Mouse (Mus musculus): ENCODE measurements around the gene Lman1l. TPM values are rescaled to one million over a fixed set of nuclear protein-coding genes. Genes with fewer than 3 reads are reported as not detected.

Lman1l gene
- polyA plus RNA-seq, 1 experiment from 2014 or later = not detected

DNA sequence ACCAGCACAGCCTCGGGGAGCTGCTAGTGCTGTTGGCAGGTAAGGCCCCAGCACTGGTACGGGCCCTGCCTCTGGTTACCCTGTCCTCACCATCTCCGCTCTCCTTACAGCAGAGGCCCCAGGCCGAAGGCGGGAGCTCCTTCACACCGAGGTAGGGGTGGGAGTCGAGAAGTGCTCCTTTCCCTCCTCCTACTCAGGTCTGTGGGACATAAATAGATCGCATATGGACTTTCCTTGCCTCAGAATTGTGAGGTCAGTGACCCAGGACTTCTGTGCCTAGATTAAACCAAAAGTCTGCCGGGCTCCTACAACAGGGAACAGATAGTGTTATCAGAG is 26.4 kb downstream of the Lman1l start:
- DNase-seq (ENCODE audit: low spot score) (no peak), ATAC-seq (ENCODE audit: low FRiP score, low TSS enrichment) (no peak)
- Histone ChIP-seq H3K36me3 (ENCODE audit: control insufficient read depth, insufficient read depth, low read length) (peaks cover 13% of the 10 kb centered on the region; the same call in 1 of the 2 replicates), H3K9me3 (ENCODE audit: control insufficient read depth, low read length) (no peaks in the 10 kb centered on the region), H3K9ac (ENCODE audit: low read length) (no peak overlapping the region), H3K4me2 (replicated peaks; ENCODE audit: low read depth) (no peak overlapping the region), H3K27ac (replicated peaks) (no peak overlapping the region), H3K4me1 (replicated peaks; ENCODE audit: control insufficient read depth, insufficient read depth) (no peaks in the 10 kb centered on the region), H3K27me3 (ENCODE audit: control insufficient read depth, insufficient read depth, low read length) (no peaks in the 10 kb centered on the region), H3K4me3 (ENCODE audit: low read depth, low read length) (no peak overlapping the region)
- 79% methylated on average over 9 of the region's 9 CpGs for WGBS
- TF ChIP-seq CTCF (IDR thresholded peaks at IDR 0.05; ENCODE audit: low read depth) (no peak), EP300 (optimal IDR thresholded peaks at IDR 0.05) (no peak)

DNA sequence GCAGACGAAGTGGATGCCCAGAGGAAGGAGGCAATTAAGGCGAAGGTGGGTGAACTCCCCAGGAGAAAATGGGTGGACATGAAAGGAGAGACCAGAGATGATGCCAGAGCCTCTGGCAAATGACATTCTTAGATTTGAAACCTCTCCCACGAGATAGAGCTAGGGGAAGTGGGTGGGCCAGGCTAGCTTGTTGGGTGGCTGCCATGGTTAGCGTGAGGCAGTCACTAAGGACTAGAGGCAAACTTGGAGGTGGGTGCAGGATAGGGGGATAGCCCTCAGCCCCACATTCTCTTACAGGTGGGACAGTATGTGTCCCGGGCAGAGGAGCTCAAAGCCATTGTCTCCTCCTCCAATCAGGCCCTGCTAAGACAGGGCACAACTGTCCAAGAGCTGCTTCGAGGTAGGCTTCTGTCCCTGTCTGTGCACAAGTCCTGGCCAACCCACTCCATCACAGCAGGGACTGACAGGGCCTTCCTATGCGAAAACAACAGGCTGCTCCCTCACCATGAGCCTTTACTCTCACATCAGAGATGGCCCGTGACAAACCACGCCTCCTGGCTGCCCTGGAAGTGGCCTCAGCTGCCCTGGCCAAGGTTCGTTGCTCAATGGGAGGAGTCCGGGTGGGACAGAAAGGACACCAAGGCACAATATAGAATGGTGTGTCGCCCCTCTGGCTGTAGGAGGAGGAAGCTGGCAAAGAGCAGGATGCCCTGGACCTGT is 27.0 kb downstream of the Lman1l start:
- no peak overlapping the region for H3K4me2 ChIP-seq (replicated peaks; ENCODE audit: low read depth)

DNA sequence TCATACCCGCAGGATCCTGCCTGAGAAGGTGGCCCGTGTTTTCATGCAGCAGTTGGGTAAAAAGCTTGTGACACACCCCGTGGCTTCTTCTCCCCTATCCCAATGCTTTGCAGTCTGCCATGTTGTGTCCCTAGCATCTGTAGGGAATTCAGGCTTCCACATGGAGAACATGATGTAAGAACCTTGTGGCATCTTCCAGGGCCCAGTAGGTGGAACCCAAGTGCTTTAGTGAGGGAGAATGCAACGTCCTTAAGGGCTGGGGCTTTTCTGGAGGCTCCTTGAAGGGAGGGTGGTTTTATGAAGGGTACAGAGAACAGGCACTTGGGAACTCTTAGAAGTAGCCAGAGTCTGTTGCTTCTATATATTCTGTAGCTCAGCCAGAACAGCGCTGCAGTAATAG is 29.8 kb downstream of the Lman1l start:
- Histone ChIP-seq H3K9ac (ENCODE audit: low read length) (no peak overlapping the region), H3K4me1 (replicated peaks; ENCODE audit: control insufficient read depth, insufficient read depth) (0 out of 2 replicates have a peak, but pooled peaks cover 2% of the 10 kb centered on the region), H3K27ac (replicated peaks) (no peak overlapping the region), H3K4me2 (replicated peaks; ENCODE audit: low read depth) (no peak overlapping the region), H3K27me3 (ENCODE audit: control insufficient read depth, insufficient read depth, low read length) (no peaks in the 10 kb centered on the region), H3K9me3 (ENCODE audit: control insufficient read depth, low read length) (no peaks in the 10 kb centered on the region), H3K36me3 (ENCODE audit: control insufficient read depth, insufficient read depth, low read length) (peaks cover 23% of the 10 kb centered on the region; the same call in 1 of the 2 replicates), H3K4me3 (ENCODE audit: low read depth, low read length) (no peak overlapping the region)
- ATAC-seq (ENCODE audit: low FRiP score, low TSS enrichment) = no peak
- no peak for TF ChIP-seq EP300 (optimal IDR thresholded peaks at IDR 0.05)
- TF ChIP-seq CTCF (IDR thresholded peaks at IDR 0.05; ENCODE audit: low read depth) = peak; percentile 65
- no peak for DNase-seq (ENCODE audit: low spot score)
- 40% methylated on average over 5 of the region's 5 CpGs for WGBS

More for the DNA sequence above, 27.0 kb downstream of the Lman1l start:
- H3K27ac ChIP-seq (replicated peaks) = no peak overlapping the region
- no peak for TF ChIP-seq EP300 (optimal IDR thresholded peaks at IDR 0.05)
- no peaks in the 10 kb centered on the region for H3K9me3 ChIP-seq (ENCODE audit: control insufficient read depth, low read length)
- H3K9ac ChIP-seq (ENCODE audit: low read length) = no peak overlapping the region
- DNase-seq (ENCODE audit: low spot score) (no peak), ATAC-seq (ENCODE audit: low FRiP score, low TSS enrichment) (no peak)
- 58% methylated on average over 12 of the region's 12 CpGs for WGBS
- 0 out of 2 replicates have a peak, but pooled peaks cover 2% of the 10 kb centered on the region for H3K4me1 ChIP-seq (replicated peaks; ENCODE audit: control insufficient read depth, insufficient read depth)
- H3K4me3 ChIP-seq (ENCODE audit: low read depth, low read length) = no peak overlapping the region
- H3K27me3 ChIP-seq (ENCODE audit: control insufficient read depth, insufficient read depth, low read length) = no peaks in the 10 kb centered on the region
- H3K36me3 ChIP-seq (ENCODE audit: control insufficient read depth, insufficient read depth, low read length) = peaks cover 13% of the 10 kb centered on the region; the same call in 1 of the 2 replicates

DNA sequence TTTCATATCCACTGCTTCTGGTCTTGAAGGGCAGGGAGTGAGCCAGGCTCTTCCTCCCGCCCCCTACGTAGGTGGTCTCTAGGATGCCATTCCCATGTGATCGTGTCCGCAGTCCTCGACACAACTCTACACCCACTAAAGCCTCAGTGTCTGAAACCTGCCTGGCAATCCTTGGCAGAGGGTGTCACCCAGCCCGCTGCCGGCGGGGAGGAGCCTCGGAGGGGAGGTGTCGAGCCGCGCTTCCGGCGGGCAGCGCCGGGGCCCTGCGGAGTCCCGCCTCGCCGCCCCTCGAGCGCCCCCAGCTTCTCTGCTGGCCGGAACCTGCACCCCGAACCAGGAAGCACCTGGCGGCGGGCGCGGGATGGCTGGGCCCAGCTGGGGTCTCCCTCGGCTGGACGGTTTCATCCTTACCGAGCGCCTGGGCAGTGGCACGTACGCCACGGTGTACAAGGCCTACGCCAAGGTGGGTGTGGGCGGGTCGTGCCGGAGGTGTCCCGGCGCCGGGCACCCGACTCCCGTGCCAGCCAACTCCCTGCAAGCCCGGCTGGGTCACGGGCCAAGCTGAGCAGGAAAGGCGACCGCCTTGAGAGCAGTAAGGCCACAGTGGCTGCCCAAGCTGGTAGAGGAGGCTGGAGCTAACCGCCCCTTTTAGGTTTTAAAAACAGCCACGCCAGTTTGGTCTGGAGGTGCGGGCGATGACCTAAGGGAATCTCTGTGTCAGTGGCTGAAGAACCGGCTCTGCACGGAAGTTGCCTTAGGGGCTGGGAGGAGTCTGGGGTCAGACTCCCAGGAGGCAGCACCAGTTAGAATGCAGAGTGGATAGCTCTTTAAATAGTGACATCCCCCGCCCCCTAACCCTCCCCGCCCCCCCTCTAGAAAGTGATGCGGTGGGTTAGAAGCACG is 31.1 kb downstream of the Lman1l start, which contains the start of gene Ulk3:
TSS of gene Ulk3 (plus strand) at position 229 of the 903 bp plus-strand sequence.
- ATAC-seq (ENCODE audit: low FRiP score, low TSS enrichment) (peak; percentile 85), DNase-seq (ENCODE audit: low spot score) (peak; percentile 89)
- H3K27ac ChIP-seq (replicated peaks) = peak within 1 kb of the TSS; percentile 86
- no peaks in the 10 kb centered on the region for H3K27me3 ChIP-seq (ENCODE audit: control insufficient read depth, insufficient read depth, low read length)
- H3K36me3 ChIP-seq (ENCODE audit: control insufficient read depth, insufficient read depth, low read length) = peaks cover 21% of the 10 kb centered on the region; the same call in 1 of the 2 replicates
- H3K4me2 ChIP-seq (replicated peaks; ENCODE audit: low read depth) = peak within 1 kb of the TSS; percentile 97
- H3K4me1 ChIP-seq (replicated peaks; ENCODE audit: control insufficient read depth, insufficient read depth) = 0 out of 2 replicates have a peak, but pooled peaks cover 2% of the 10 kb centered on the region
- peak within 1 kb of the TSS; percentile 79 for H3K4me3 ChIP-seq (ENCODE audit: low read depth, low read length)
- TF ChIP-seq EP300 (optimal IDR thresholded peaks at IDR 0.05) = no peak
- TF ChIP-seq CTCF (IDR thresholded peaks at IDR 0.05; ENCODE audit: low read depth) = peak; percentile 57
- under 1% methylated on average over 52 of the region's 58 CpGs for WGBS
- peak within 1 kb of the TSS; percentile 83 for H3K9ac ChIP-seq (ENCODE audit: low read length)
- H3K9me3 ChIP-seq (ENCODE audit: control insufficient read depth, low read length) = no peaks in the 10 kb centered on the region

DNA sequence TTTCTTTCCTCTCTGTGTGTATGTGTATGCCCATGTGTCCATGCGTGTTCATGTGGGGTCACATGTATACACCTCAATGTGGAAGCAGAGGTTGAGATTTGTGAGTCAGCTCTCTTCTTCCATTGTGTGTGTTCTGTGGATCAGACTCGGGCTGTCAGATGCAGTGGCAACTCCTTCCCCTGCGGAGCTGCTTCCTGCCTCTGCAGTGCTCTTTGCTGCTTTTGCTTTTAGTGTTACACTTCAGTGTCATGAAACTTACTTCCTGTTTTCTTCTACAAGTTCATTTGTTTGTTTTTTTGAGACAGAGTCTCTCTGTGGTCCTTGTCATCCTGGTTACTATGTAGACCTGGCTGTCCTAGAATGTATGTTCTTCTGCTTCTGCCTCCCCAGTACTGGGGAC is 35.6 kb downstream of the Lman1l start:
- no peaks in the 10 kb centered on the region for H3K9me3 ChIP-seq (ENCODE audit: control insufficient read depth, low read length)
- H3K4me3 ChIP-seq (ENCODE audit: low read depth, low read length) = no peak overlapping the region
- TF ChIP-seq CTCF (IDR thresholded peaks at IDR 0.05; ENCODE audit: low read depth) (no peak), EP300 (optimal IDR thresholded peaks at IDR 0.05) (no peak)
- no peak overlapping the region for H3K4me2 ChIP-seq (replicated peaks; ENCODE audit: low read depth)
- H3K4me1 ChIP-seq (replicated peaks; ENCODE audit: control insufficient read depth, insufficient read depth) = 0 out of 2 replicates have a peak, but pooled peaks cover 2% of the 10 kb centered on the region
- WGBS = 86% methylated on average over 3 of the region's 3 CpGs
- DNase-seq (ENCODE audit: low spot score) (no peak), ATAC-seq (ENCODE audit: low FRiP score, low TSS enrichment) (no peak)
- no peak overlapping the region for H3K27ac ChIP-seq (replicated peaks)
- peaks cover 26% of the 10 kb centered on the region for H3K36me3 ChIP-seq (ENCODE audit: control insufficient read depth, insufficient read depth, low read length)
- no peaks in the 10 kb centered on the region for H3K27me3 ChIP-seq (ENCODE audit: control insufficient read depth, insufficient read depth, low read length)
- H3K9ac ChIP-seq (ENCODE audit: low read length) = no peak overlapping the region
